Mouse (Mus musculus): ENCODE measurements at regions not wholly inside any gene's neighbourhood (a gene's known extent, or its start where the extent isn't known, plus 50 kb on each side); places are given as distances from the start of the nearest gene placed in this dataset.

DNA sequence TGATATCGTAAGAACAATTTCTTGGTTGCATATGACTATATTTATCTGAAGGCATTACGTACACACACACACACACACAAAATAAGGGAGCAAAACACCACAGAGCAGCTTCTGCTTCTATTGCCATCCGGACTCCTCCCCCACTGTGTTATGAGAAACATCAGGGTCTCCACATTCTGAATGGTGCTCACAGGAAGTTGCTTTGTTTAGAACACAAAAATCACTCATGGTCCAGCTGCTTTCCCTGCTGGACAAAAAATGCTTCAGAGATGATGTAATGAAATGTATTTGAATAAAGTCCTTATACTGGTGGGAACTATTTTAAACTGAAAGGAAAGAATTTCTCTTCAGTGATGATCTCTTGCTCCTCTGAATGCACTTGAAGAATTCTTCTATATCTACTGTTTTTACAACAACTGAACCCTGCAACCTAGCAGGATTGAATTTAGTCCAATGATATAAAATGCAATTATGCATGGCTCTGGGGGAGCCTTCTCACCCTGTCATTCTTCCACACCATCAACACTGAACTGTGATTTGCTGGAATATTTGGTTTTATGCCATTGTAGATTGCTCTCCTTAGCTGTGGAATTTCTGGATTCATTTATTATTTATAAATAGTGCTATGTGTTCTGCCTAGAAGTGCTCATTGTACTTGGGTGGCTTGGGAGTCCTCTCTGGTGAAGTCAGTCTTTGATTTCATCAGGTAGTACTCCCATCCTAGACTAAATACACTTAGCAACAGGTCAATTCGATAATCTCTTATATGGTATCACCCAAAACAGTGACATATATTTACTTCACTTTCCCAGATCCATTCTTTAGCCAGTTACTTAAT, 296.7 kb upstream of the Pitrm1 start:
- no peak for TF ChIP-seq CTCF (IDR thresholded peaks at IDR 0.05 in 2 of 3, conservative IDR thresholded peaks at IDR 0.05 in 1 of 3; ENCODE audit: control insufficient read depth in 1 of 3, insufficient read depth in 1 of 3, low read depth in 2 of 3, low read length in 3 of 3, poor library complexity in 1 of 3, severe bottlenecking in 1 of 3)
- no peak for TF ChIP-seq ZNF384 (IDR thresholded peaks at IDR 0.05; ENCODE audit: low read depth, low read length)
- no peak for TF ChIP-seq GATA1 (IDR thresholded peaks at IDR 0.05; ENCODE audit: low read depth, low read length)
- no peak for TF ChIP-seq KAT2A (conservative IDR thresholded peaks at IDR 0.05; ENCODE audit: low read depth, low read length)
